Mouse (Mus musculus) G1E (cell line): ENCODE measurements around the gene Dlgap1.

Experiments
- CTCF ChIP-seq: IDR thresholded peaks from 2 replicates; pipeline ENCODE4 v1.5.1; 2012; ENCODE audit warnings: low read depth, low read length, inconsistent platforms, mixed read lengths
- GATA1 ChIP-seq: IDR thresholded peaks from 2 replicates; pipeline ENCODE4 v1.6.1; 2012; ENCODE audit warnings: borderline replicate concordance, low read length, inconsistent platforms, mixed read lengths
- POLR2AphosphoS5 ChIP-seq: IDR thresholded peaks from 2 replicates; pipeline ENCODE4 v1.6.1; 2012; ENCODE audit warnings: low read depth, low read length, inconsistent platforms; ENCODE audit not compliant: insufficient replicate concordance

DNA sequence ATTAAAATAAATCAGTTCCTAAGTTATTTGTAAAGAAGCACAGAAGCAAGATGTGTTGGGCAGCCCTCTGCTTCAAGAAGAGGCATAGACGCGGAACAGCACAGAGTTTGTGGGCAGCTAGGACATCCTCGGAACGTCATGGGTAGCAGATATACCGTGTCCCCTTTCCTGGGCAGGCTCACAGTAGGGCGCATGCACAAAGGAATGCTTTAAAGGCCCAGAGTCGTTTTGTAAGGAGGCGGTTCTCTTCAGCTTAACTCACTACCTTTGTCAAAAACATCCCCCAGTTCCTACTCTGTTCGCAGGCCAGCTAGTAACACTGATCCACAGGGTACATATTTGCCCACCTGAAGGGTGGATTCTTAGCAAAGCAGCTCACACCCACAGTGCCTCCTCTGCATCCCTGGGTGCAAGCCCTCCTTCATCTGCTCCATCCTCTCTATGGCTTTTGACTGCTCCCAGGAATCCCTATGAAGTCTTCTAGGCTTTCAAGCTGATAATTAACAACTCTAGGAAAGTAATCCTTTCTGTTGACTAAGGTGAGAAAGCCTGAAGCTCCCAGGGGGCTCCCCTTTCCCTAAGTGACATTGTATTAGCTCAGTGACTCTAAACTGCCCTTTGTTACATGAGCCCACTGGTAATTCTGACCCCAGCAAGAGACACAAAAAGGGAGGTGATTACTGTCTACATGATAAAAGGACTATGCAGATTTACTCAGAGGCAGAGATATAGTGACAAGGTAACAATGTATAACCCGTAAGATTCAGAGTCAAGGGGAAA is 803.4 kb downstream of the Dlgap1 start:
- TF ChIP-seq GATA1 (no peak), CTCF (no peak), POLR2AphosphoS5 (no peak)
